Mouse (Mus musculus) MEL (cell line): Measurements from ENCODE around the gene Nol7. TPM values are rescaled to one million over a fixed set of nuclear protein-coding genes. Genes with fewer than 3 reads are reported as not detected.

Source experiments
- DNase-seq: peaks from one replicate; pipeline ENCODE4 v3.0.0; 2011; ENCODE audit warnings: low read depth, low spot score
- H3K27ac ChIP-seq: 2 replicates; pipeline ENCODE4 v1.5.1; 2012; ENCODE audit warnings: low read depth, mild to moderate bottlenecking, control low read depth, low read length, moderate library complexity; ENCODE audit not compliant: control insufficient read depth
- H3K27me3 ChIP-seq, 2 experiments: fragments of 150-350 bp in 1 of 2; sonication (generic) in 1 of 2; 2 replicates each; pipeline ENCODE4 v1.6.1; 2012; ENCODE audit warnings: low read length in 2 of 2, mild to moderate bottlenecking in 2 of 2, improper control_type of control experiment in 1 of 2, moderate library complexity in 1 of 2; ENCODE audit not compliant: insufficient read depth in 2 of 2, control insufficient read depth in 1 of 2
- H3K36me3 ChIP-seq, 2 experiments: 2 replicates each; pipeline ENCODE4 v1.6.1; 2012 to 2014; ENCODE audit warnings: low read length in 2 of 2, improper control_type of control experiment in 1 of 2, inconsistent platforms in 1 of 2, mild to moderate bottlenecking in 1 of 2; ENCODE audit not compliant: insufficient read depth in 2 of 2, control insufficient read depth in 1 of 2
- H3K4me1 ChIP-seq, 2 experiments: fragments of 150-350 bp in 1 of 2; sonication (generic) in 1 of 2; 2 replicates each; pipeline ENCODE4 v1.6.1; 2012; ENCODE audit warnings: low read length in 2 of 2, improper control_type of control experiment in 1 of 2, mild to moderate bottlenecking in 1 of 2; ENCODE audit not compliant: insufficient read depth in 2 of 2, control insufficient read depth in 1 of 2
- H3K4me3 ChIP-seq, 2 experiments: fragments of 150-350 bp in 1 of 2; sonication (generic) in 1 of 2; 2 replicates each; pipeline ENCODE4 v1.5.1; 2012; ENCODE audit warnings: low read depth in 2 of 2, low read length in 2 of 2, mild to moderate bottlenecking in 2 of 2, moderate library complexity in 2 of 2, control low read depth in 1 of 2, improper control_type of control experiment in 1 of 2; ENCODE audit not compliant: control insufficient read depth in 1 of 2, insufficient read depth in 1 of 2
- H3K79me2 ChIP-seq: 2 replicates; pipeline ENCODE4 v1.6.1; 2012; ENCODE audit warnings: mild to moderate bottlenecking, low read length, moderate library complexity; ENCODE audit not compliant: control insufficient read depth, poor library complexity, insufficient read depth
- H3K9ac ChIP-seq: 2 replicates; pipeline ENCODE4 v1.6.1; 2012; ENCODE audit warnings: low read depth, mild to moderate bottlenecking, control low read depth, low read length, moderate library complexity; ENCODE audit not compliant: control insufficient read depth, poor library complexity, severe bottlenecking
- H3K9me3 ChIP-seq: fragments of 150-350 bp; sonication (generic); replicated peaks from 2 replicates; pipeline ENCODE4 v1.6.1; 2012; ENCODE audit warnings: mild to moderate bottlenecking, low read length, improper control_type of control experiment, moderate library complexity; ENCODE audit not compliant: insufficient read depth
- CTCF ChIP-seq, 3 experiments: IDR thresholded peaks in 2 of 3; conservative IDR thresholded peaks in 1 of 3; 2 replicates each; pipeline ENCODE4 v1.5.1; 2011 to 2012; ENCODE audit warnings: low read length in 3 of 3, low read depth in 2 of 3, mild to moderate bottlenecking in 2 of 3, improper control_type of control experiment in 1 of 3, inconsistent platforms in 1 of 3, mixed read lengths in 1 of 3, moderate library complexity in 1 of 3; ENCODE audit not compliant: control insufficient read depth in 1 of 3, insufficient read depth in 1 of 3, poor library complexity in 1 of 3, severe bottlenecking in 1 of 3
- ELF1 ChIP-seq: IDR thresholded peaks from 2 replicates; pipeline ENCODE4 v1.6.1; 2014; ENCODE audit warnings: low read depth, mild to moderate bottlenecking, inconsistent platforms, low read length, improper control_type of control experiment, moderate library complexity
- GABPA ChIP-seq: IDR thresholded peaks from 2 replicates; pipeline ENCODE4 v1.6.1; 2012; ENCODE audit warnings: low read depth, mild to moderate bottlenecking, inconsistent platforms, low read length, improper control_type of control experiment, moderate library complexity
- GATA1 ChIP-seq: IDR thresholded peaks from 2 replicates; pipeline ENCODE4 v1.6.1; 2011; ENCODE audit warnings: low read depth, low read length, improper control_type of control experiment
- HCFC1 ChIP-seq: IDR thresholded peaks from 2 replicates; pipeline ENCODE4 v1.6.1; 2012; ENCODE audit warnings: low read depth, mild to moderate bottlenecking, inconsistent platforms, low read length, improper control_type of control experiment, moderate library complexity
- KAT2A ChIP-seq: conservative IDR thresholded peaks from 2 replicates; pipeline ENCODE4 v1.6.1; 2012; ENCODE audit warnings: low read depth, low read length, improper control_type of control experiment, inconsistent platforms
- MAX ChIP-seq: IDR thresholded peaks from 2 replicates; pipeline ENCODE4 v1.6.1; 2011; ENCODE audit warnings: low read length, improper control_type of control experiment
- MAZ ChIP-seq: IDR thresholded peaks from 2 replicates; pipeline ENCODE4 v1.6.1; 2012; ENCODE audit warnings: low read depth, mild to moderate bottlenecking, inconsistent platforms, low read length, improper control_type of control experiment
- MYB ChIP-seq: IDR thresholded peaks from 2 replicates; pipeline ENCODE4 v1.6.1; 2011; ENCODE audit warnings: mild to moderate bottlenecking, low read depth, low read length, improper control_type of control experiment
- MYC ChIP-seq: IDR thresholded peaks from 2 replicates; pipeline ENCODE4 v1.6.1; 2011; ENCODE audit warnings: low read depth, mild to moderate bottlenecking, low read length, improper control_type of control experiment, moderate library complexity
- POLR2A ChIP-seq, 2 experiments: IDR thresholded peaks; 2 replicates each; pipeline ENCODE4 v1.6.1; 2011 to 2012; ENCODE audit warnings: low read length in 2 of 2, mild to moderate bottlenecking in 2 of 2, control low read depth in 1 of 2, improper control_type of control experiment in 1 of 2, low read depth in 1 of 2, moderate library complexity in 1 of 2; ENCODE audit not compliant: control insufficient read depth in 1 of 2, insufficient read depth in 1 of 2, poor library complexity in 1 of 2
- POLR2AphosphoS2 ChIP-seq: IDR thresholded peaks from 2 replicates; pipeline ENCODE4 v1.6.1; 2011; ENCODE audit warnings: low read length, improper control_type of control experiment
- POLR2AphosphoS5 ChIP-seq: IDR thresholded peaks from 2 replicates; pipeline ENCODE4 v1.6.1; 2012; ENCODE audit warnings: low read depth, borderline replicate concordance, mild to moderate bottlenecking, inconsistent platforms, low read length, moderate library complexity, mixed read lengths
- RCOR1 ChIP-seq: IDR thresholded peaks from 2 replicates; pipeline ENCODE4 v1.6.1; 2012; ENCODE audit warnings: low read depth, mild to moderate bottlenecking, inconsistent platforms, low read length, improper control_type of control experiment
- SMC3 ChIP-seq: IDR thresholded peaks from 2 replicates; pipeline ENCODE4 v1.6.1; 2011; ENCODE audit warnings: low read depth, low read length, improper control_type of control experiment
- TAL1 ChIP-seq: IDR thresholded peaks from 2 replicates; pipeline ENCODE4 v1.6.1; 2012; ENCODE audit warnings: mild to moderate bottlenecking, inconsistent platforms, low read length, moderate library complexity, mixed read lengths
- TBP ChIP-seq: IDR thresholded peaks from 2 replicates; pipeline ENCODE4 v1.8.0; 2011; ENCODE audit warnings: low read depth, low read length, improper control_type of control experiment
- USF2 ChIP-seq, 2 experiments: IDR thresholded peaks; 2 replicates each; pipeline ENCODE4 v1.6.1; 2011 to 2012; ENCODE audit warnings: improper control_type of control experiment in 2 of 2, low read length in 2 of 2, borderline replicate concordance in 1 of 2, inconsistent platforms in 1 of 2, low read depth in 1 of 2, mild to moderate bottlenecking in 1 of 2; ENCODE audit not compliant: insufficient read depth in 1 of 2
- ZC3H11A ChIP-seq: IDR thresholded peaks from 2 replicates; pipeline ENCODE4 v1.6.1; 2012; ENCODE audit warnings: low read depth, mild to moderate bottlenecking, inconsistent platforms, low read length, improper control_type of control experiment
- ZKSCAN1 ChIP-seq: IDR thresholded peaks from 2 replicates; pipeline ENCODE4 v1.6.1; 2012; ENCODE audit warnings: low read depth, mild to moderate bottlenecking, inconsistent platforms, low read length, improper control_type of control experiment, moderate library complexity
- ZMIZ1 ChIP-seq: IDR thresholded peaks from 2 replicates; pipeline ENCODE4 v1.6.1; 2012; ENCODE audit warnings: low read depth, mild to moderate bottlenecking, inconsistent platforms, low read length, improper control_type of control experiment, moderate library complexity
- ZNF384 ChIP-seq: IDR thresholded peaks from 2 replicates; pipeline ENCODE4 v1.6.1; 2012; ENCODE audit warnings: low read depth, mild to moderate bottlenecking, inconsistent platforms, low read length, improper control_type of control experiment
- polyA plus RNA-seq, 2 experiments: library from polyadenylated mRNA; stranded (reverse) in 1 of 2; unstranded in 1 of 2; fragments of >175 nt in 1 of 2; fragments of >200 nt in 1 of 2; gene quantifications; 2 replicates each; pipeline versions ENCODE4 v1.2.1 to v1.2.4; 2012; ENCODE audit warnings: low replicate concordance in 2 of 2, low read depth in 1 of 2; ENCODE audit not compliant: insufficient read length in 2 of 2, insufficient read depth in 1 of 2, missing spikeins in 1 of 2
- total RNA-seq: library from RNA; depleted of rRNA; stranded (reverse); fragments of 300-350 nt; gene quantifications from 2 replicates; pipeline ENCODE4 v1.2.3, GENCODE M21; 2012

Gene Nol7
- total and polyA plus RNA-seq, 3 experiments, result 157 to 253 (median 186) TPM

GRCm38 (mm10) chr13:43370063-43370462, 28.1 kb upstream of the Nol7 start:
- H3K27ac ChIP-seq, result no peak overlapping the region
- H3K79me2 ChIP-seq, result no peaks in the 10 kb centered on the region; the same call in 1 of the 2 replicates
- no peak for DNase-seq
- peaks cover 0 to 1% of the 10 kb centered on the region in 2 experiments; a peak in 2 of 4 replicates for H3K4me1 ChIP-seq
- no peaks in the 10 kb centered on the region for H3K9me3 ChIP-seq
- TF ChIP-seq ZKSCAN1, result no peak
- no peak for TF ChIP-seq HCFC1
- no peak for TF ChIP-seq GATA1
- no peak for TF ChIP-seq TAL1
- no peak for TF ChIP-seq GABPA
- no peak for TF ChIP-seq CTCF (IDR thresholded peaks at IDR 0.05 in 2 of 3, conservative IDR thresholded peaks at IDR 0.05 in 1 of 3; ENCODE audit: control insufficient read depth in 1 of 3, insufficient read depth in 1 of 3, low read depth in 2 of 3, low read length in 3 of 3, poor library complexity in 1 of 3, severe bottlenecking in 1 of 3)
- no peak for TF ChIP-seq MAZ
- no peak for TF ChIP-seq ZC3H11A
- TF ChIP-seq ZNF384, result no peak
- TF ChIP-seq MYC, result no peak
- TF ChIP-seq POLR2AphosphoS5, result no peak
- no peak for TF ChIP-seq RCOR1
- no peak for TF ChIP-seq POLR2A (IDR thresholded peaks at IDR 0.05; ENCODE audit: control insufficient read depth in 1 of 2, insufficient read depth in 1 of 2, low read depth in 1 of 2, low read length in 2 of 2, poor library complexity in 1 of 2)
- no peak for TF ChIP-seq ZMIZ1
- no peak for TF ChIP-seq USF2 (IDR thresholded peaks at IDR 0.05; ENCODE audit: borderline replicate concordance in 1 of 2, insufficient read depth in 1 of 2, low read depth in 1 of 2, low read length in 2 of 2)
- TF ChIP-seq POLR2AphosphoS2, result no peak
- no peak for TF ChIP-seq TBP
- TF ChIP-seq MAX, result no peak
- H3K9ac ChIP-seq, result no peak overlapping the region
- H3K27me3 ChIP-seq, result no peaks in the 10 kb centered on the region
- no peaks in the 10 kb centered on the region; a peak in 1 of 4 replicates for H3K36me3 ChIP-seq
- no peak overlapping the region for H3K4me3 ChIP-seq

- no peaks in the 10 kb centered on the region for H3K36me3 ChIP-seq
- no peaks in the 10 kb centered on the region for H3K27me3 ChIP-seq
- DNase-seq, result peak; percentile 37
- no peaks in the 10 kb centered on the region for H3K79me2 ChIP-seq
- TF ChIP-seq MYC (no peak), POLR2AphosphoS5 (no peak), KAT2A (no peak), RCOR1 (no peak), CTCF (IDR thresholded peaks at IDR 0.05 in 2 of 3, conservative IDR thresholded peaks at IDR 0.05 in 1 of 3; ENCODE audit: control insufficient read depth in 1 of 3, insufficient read depth in 1 of 3, low read depth in 2 of 3, low read length in 3 of 3, poor library complexity in 1 of 3, severe bottlenecking in 1 of 3) (peak in 2 of 3 experiments; percentile 43 to 50; a peak in 4 of 6 replicates), SMC3 (peak; percentile 20; the same call in 1 of the 2 replicates), MYB (no peak), POLR2AphosphoS2 (no peak), TBP (no peak), ELF1 (no peak), MAZ (no peak)
- no peaks in the 10 kb centered on the region for H3K9me3 ChIP-seq
- H3K9ac ChIP-seq, result no peak overlapping the region
- H3K4me3 ChIP-seq, result no peak overlapping the region
- H3K4me1 ChIP-seq, result no peaks in the 10 kb centered on the region
- H3K27ac ChIP-seq, result no peak overlapping the region
These were observed 25.3 kb upstream of the Nol7 start for GRCm38 (mm10) chr13:43372892-43373291.
